Mouse (Mus musculus) testis, adult 2 months (tissue): ENCODE measurements at regions not wholly inside any gene's neighbourhood (a gene's known extent, or its start where the extent isn't known, plus 50 kb on each side); places are given as distances from the start of the nearest gene placed in this dataset.

Experiments
- H3K27ac ChIP-seq: fragments of 200-500 bp; 2 replicates; pipeline ENCODE4 v1.5.1; 2012; ENCODE audit warnings: low read depth, low read length; ENCODE audit not compliant: control insufficient read depth, insufficient read depth
- H3K27me3 ChIP-seq: fragments of 200-500 bp; 2 replicates; pipeline ENCODE4 v1.6.1; 2012; ENCODE audit warnings: mild to moderate bottlenecking, low read length, moderate library complexity; ENCODE audit not compliant: control insufficient read depth, insufficient read depth
- H3K36me3 ChIP-seq: fragments of 200-500 bp; 2 replicates; pipeline ENCODE4 v1.6.1; 2012; ENCODE audit warnings: mild to moderate bottlenecking, low read length; ENCODE audit not compliant: control insufficient read depth, insufficient read depth
- H3K4me1 ChIP-seq: fragments of 200-500 bp; 2 replicates; pipeline ENCODE4 v1.6.1; 2012; ENCODE audit warnings: low read length; ENCODE audit not compliant: control insufficient read depth, insufficient read depth
- H3K4me3 ChIP-seq: fragments of 200-500 bp; 2 replicates; pipeline ENCODE4 v1.5.1; 2012; ENCODE audit warnings: low read depth, mild to moderate bottlenecking, low read length, moderate library complexity, mixed read lengths; ENCODE audit not compliant: control insufficient read depth
- CTCF ChIP-seq: fragments of 200-500 bp; IDR thresholded peaks from 2 replicates; pipeline ENCODE4 v1.5.1; 2012; ENCODE audit warnings: low read depth, mild to moderate bottlenecking, inconsistent platforms, low read length, moderate library complexity; ENCODE audit not compliant: control insufficient read depth, insufficient read depth, insufficient replicate concordance
- POLR2A ChIP-seq: fragments of 200-500 bp; IDR thresholded peaks from 2 replicates; pipeline ENCODE4 v1.6.1; 2012; ENCODE audit warnings: low read depth, mild to moderate bottlenecking, inconsistent platforms, low read length, moderate library complexity; ENCODE audit not compliant: control insufficient read depth

- Histone ChIP-seq H3K27ac (no peak overlapping the region), H3K4me3 (no peak overlapping the region), H3K27me3 (no peaks in the 10 kb centered on the region), H3K36me3 (no peaks in the 10 kb centered on the region), H3K4me1 (no peaks in the 10 kb centered on the region)
- no peak for TF ChIP-seq POLR2A
- TF ChIP-seq CTCF, result no peak
Measured at GRCm38 (mm10) chr12:92228585-92228984, 379.6 kb upstream of the Sel1l start.

GRCm38 (mm10) chr12:92203351-92203750 lies 354.4 kb upstream of the Sel1l start:
- H3K27ac ChIP-seq, result no peak overlapping the region

GRCm38 (mm10) chr12:92200602-92201001 lies 351.6 kb upstream of the Sel1l start:
- TF ChIP-seq POLR2A (no peak), CTCF (no peak)
- Histone ChIP-seq H3K4me1 (no peaks in the 10 kb centered on the region), H3K4me3 (no peak overlapping the region), H3K27ac (no peak overlapping the region), H3K27me3 (no peaks in the 10 kb centered on the region), H3K36me3 (no peaks in the 10 kb centered on the region)

More at GRCm38 (mm10) chr12:92203351-92203750, 354.4 kb upstream of the Sel1l start:
- no peak overlapping the region for H3K4me3 ChIP-seq
- no peaks in the 10 kb centered on the region for H3K4me1 ChIP-seq
- TF ChIP-seq CTCF (no peak), POLR2A (no peak)
- H3K27me3 ChIP-seq, result no peaks in the 10 kb centered on the region
- H3K36me3 ChIP-seq, result no peaks in the 10 kb centered on the region

GRCm38 (mm10) chr12:92198738-92199477 lies 350.0 kb upstream of the Sel1l start:
- TF ChIP-seq POLR2A, result no peak
- no peak for TF ChIP-seq CTCF

GRCm38 (mm10) chr12:92193934-92194685 lies 345.2 kb upstream of the Sel1l start:
- Histone ChIP-seq H3K4me3 (no peak overlapping the region), H3K4me1 (no peaks in the 10 kb centered on the region)
- no peak for TF ChIP-seq POLR2A
- no peak for TF ChIP-seq CTCF

More at GRCm38 (mm10) chr12:92198738-92199477, 350.0 kb upstream of the Sel1l start:
- H3K27me3 ChIP-seq, result no peaks in the 10 kb centered on the region
- no peaks in the 10 kb centered on the region for H3K4me1 ChIP-seq
- no peak overlapping the region for H3K4me3 ChIP-seq
- no peak overlapping the region for H3K27ac ChIP-seq
- no peaks in the 10 kb centered on the region for H3K36me3 ChIP-seq

GRCm38 (mm10) chr12:92193199-92193933 lies 344.4 kb upstream of the Sel1l start:
- TF ChIP-seq CTCF (no peak), POLR2A (no peak)
- H3K4me1 ChIP-seq, result no peaks in the 10 kb centered on the region
- H3K4me3 ChIP-seq, result no peak overlapping the region
- H3K36me3 ChIP-seq, result no peaks in the 10 kb centered on the region
- no peak overlapping the region for H3K27ac ChIP-seq
- no peaks in the 10 kb centered on the region for H3K27me3 ChIP-seq

More at GRCm38 (mm10) chr12:92193934-92194685, 345.2 kb upstream of the Sel1l start:
- no peaks in the 10 kb centered on the region for H3K36me3 ChIP-seq
- H3K27me3 ChIP-seq, result no peaks in the 10 kb centered on the region
- no peak overlapping the region for H3K27ac ChIP-seq

- no peaks in the 10 kb centered on the region for H3K27me3 ChIP-seq
- no peak overlapping the region for H3K4me3 ChIP-seq
- no peak overlapping the region for H3K27ac ChIP-seq
- TF ChIP-seq POLR2A (no peak), CTCF (no peak)
- H3K4me1 ChIP-seq, result no peaks in the 10 kb centered on the region
- H3K36me3 ChIP-seq, result no peaks in the 10 kb centered on the region
Measured at GRCm38 (mm10) chr12:92189022-92189421, 340.1 kb upstream of the Sel1l start.
